Mouse (Mus musculus): ENCODE measurements at regions not wholly inside any gene's neighbourhood (a gene's known extent, or its start where the extent isn't known, plus 50 kb on each side); places are given as distances from the start of the nearest gene placed in this dataset.

- no peak for TF ChIP-seq EP300 (optimal IDR thresholded peaks at IDR 0.05)
- WGBS: 22% methylated on average over 7 of the region's 7 CpGs
- Histone ChIP-seq H3K27me3 (ENCODE audit: control insufficient read depth, insufficient read depth, low read length) (no peaks in the 10 kb centered on the region), H3K4me3 (ENCODE audit: low read depth, low read length) (no peak overlapping the region), H3K4me1 (replicated peaks; ENCODE audit: control insufficient read depth, insufficient read depth) (no peaks in the 10 kb centered on the region), H3K9me3 (ENCODE audit: control insufficient read depth, low read length) (no peaks in the 10 kb centered on the region), H3K9ac (ENCODE audit: low read length) (no peak overlapping the region), H3K4me2 (replicated peaks; ENCODE audit: low read depth) (no peak overlapping the region), H3K36me3 (ENCODE audit: control insufficient read depth, insufficient read depth, low read length) (no peaks in the 10 kb centered on the region), H3K27ac (replicated peaks) (no peak overlapping the region)
- DNase-seq (ENCODE audit: low spot score): no peak
- ATAC-seq (ENCODE audit: low FRiP score, low TSS enrichment): no peak
Observed at GRCm38 (mm10) chr2:78005402-78006021, 59.3 kb upstream of the Cwc22 start.

GRCm38 (mm10) chr2:78004426-78004825 is 58.3 kb upstream of the Cwc22 start:
- Histone ChIP-seq H3K4me2 (replicated peaks; ENCODE audit: low read depth) (no peak overlapping the region), H3K4me3 (ENCODE audit: low read depth, low read length) (no peak overlapping the region), H3K9me3 (ENCODE audit: control insufficient read depth, low read length) (no peaks in the 10 kb centered on the region), H3K4me1 (replicated peaks; ENCODE audit: control insufficient read depth, insufficient read depth) (no peaks in the 10 kb centered on the region), H3K36me3 (ENCODE audit: control insufficient read depth, insufficient read depth, low read length) (no peaks in the 10 kb centered on the region), H3K27me3 (ENCODE audit: control insufficient read depth, insufficient read depth, low read length) (no peaks in the 10 kb centered on the region), H3K9ac (ENCODE audit: low read length) (no peak overlapping the region), H3K27ac (replicated peaks) (no peak overlapping the region)
- 70% methylated on average over 5 of the region's 5 CpGs for WGBS
- ATAC-seq (ENCODE audit: low FRiP score, low TSS enrichment) (no peak), DNase-seq (ENCODE audit: low spot score) (no peak)
- TF ChIP-seq CTCF (IDR thresholded peaks at IDR 0.05; ENCODE audit: low read depth) (no peak), EP300 (optimal IDR thresholded peaks at IDR 0.05) (no peak)
